Mouse (Mus musculus) gastrocnemius, postnatal 14 days (tissue): ENCODE results near the gene Card11. TPM values are rescaled to one million over a fixed set of nuclear protein-coding genes. Genes with fewer than 3 reads are reported as not detected.
A peak's percentile ranks its signal among the peaks of the same experiment; 100 is the strongest.

Source experiments
- DNase-seq: peaks from one replicate; pipeline ENCODE4 v3.0.0; 2021; ENCODE audit warnings: mixed read lengths
- intact Hi-C: fragments of 180-260 bp; cut with DNase I; formaldehyde crosslinking; loops from one replicate; pipeline ENCODE4 v1.15.1; 2025; ENCODE audit warnings: low total_unique reads
- total RNA-seq, 2 experiments: library from RNA; stranded (reverse); gene quantifications; 2 replicates each; pipeline ENCODE4 v1.2.3; 2021

Card11 gene
- total RNA-seq, 2 experiments from 2014 or later: 0.07 to 0.08 TPM

GRCm38 (mm10) chr5:140997767-140998166 is 2.6 kb downstream of the Card11 start:
- no peak for DNase-seq
- intact Hi-C loops: no loop called here

DNA sequence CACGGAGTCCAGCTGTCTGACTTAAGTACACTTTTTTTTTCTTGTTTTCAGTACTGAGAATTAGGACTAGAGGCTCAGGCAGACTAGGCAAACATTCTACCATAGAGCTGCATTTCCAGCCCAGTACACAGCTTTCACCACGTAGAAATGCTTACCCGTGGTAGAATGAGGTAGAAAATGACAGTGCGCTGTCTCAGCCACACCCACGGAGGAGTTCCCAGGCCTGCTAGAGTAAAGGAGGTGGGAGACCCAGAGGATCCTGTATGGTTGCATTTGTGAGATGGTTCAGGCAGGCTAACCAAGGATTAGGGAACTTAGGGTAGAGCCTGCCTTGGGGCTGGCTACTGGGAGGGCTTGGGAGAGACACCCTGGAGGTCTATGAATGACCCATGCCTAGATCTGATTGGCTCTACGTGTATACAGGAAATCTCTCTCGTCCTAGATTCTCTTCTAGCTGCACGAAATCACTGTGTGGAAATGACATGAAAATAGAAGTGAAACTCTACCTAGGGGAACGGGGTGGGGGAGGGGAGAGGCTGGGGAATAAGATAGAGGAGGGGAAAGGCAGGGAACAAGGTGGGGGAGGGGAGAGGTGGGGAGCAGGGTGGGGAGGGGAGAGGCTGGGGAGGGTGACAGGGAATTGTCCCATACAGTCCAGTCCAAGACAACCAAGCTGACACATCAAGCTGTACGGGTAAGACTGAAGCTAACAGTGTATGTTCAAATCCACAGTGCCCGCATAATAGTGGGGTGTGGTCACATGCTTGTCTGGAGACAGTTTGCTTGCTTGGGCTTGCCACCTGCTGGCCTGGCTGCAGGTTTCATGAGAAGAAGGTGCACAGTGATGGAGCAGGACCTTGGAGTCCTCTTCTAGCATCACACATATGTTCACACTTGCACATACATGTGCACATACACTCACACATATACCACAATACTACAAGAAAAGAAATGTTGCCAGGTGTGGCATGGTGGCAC is 8.0 kb downstream of the Card11 start:
- intact Hi-C loops: no loop called here
- DNase-seq: no peak

- intact Hi-C loops: no loop called here
Observed at GRCm38 (mm10) chr5:140985311-140986050, 14.9 kb downstream of the Card11 start.

GRCm38 (mm10) chr5:140981370-140981805 is 19.0 kb downstream of the Card11 start:
- no peak for DNase-seq
- intact Hi-C loops: no loop called here

More at GRCm38 (mm10) chr5:140985311-140986050, 14.9 kb downstream of the Card11 start:
- DNase-seq: no peak

DNA sequence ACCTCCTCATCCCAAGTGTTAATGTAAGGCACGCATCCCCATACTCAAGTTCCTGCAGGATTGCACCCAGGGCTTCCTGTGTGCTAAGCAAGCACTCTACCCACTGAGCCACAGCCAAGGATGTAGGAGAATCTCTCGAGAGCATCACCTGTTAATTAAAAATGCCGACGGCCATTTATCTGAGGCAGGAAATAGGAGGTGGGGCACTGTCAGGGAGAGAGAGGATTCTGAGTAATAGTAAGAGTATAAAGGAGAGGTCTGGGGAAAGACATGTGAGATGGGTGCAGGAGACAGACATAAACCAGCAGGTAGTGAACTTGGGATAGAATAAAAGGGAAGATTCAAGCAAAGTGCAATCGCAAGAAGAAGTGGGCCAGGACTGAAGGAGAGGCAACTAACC is 19.6 kb downstream of the Card11 start:
- DNase-seq: no peak
- intact Hi-C loops: no loop called here

DNA sequence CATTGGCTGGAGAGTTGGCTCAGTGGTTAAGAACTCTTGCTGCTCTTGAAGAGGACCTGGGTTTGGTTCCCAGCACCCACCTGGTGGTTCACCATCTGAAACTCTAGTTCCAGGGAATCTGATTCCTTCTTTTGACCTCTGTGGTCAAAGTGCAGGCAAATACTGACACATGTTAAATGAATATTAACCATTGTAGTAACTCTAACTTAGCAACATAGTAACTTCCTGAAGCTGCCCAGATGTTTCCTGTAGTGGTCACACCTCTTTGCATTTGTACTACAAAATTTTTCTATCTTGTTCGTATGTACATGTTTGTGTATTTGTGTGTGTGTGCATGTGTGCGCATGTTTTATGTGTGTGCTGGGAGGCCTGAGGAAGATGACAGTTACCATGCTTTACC is 20.3 kb downstream of the Card11 start:
- intact Hi-C loops: no loop called here
- no peak for DNase-seq

DNA sequence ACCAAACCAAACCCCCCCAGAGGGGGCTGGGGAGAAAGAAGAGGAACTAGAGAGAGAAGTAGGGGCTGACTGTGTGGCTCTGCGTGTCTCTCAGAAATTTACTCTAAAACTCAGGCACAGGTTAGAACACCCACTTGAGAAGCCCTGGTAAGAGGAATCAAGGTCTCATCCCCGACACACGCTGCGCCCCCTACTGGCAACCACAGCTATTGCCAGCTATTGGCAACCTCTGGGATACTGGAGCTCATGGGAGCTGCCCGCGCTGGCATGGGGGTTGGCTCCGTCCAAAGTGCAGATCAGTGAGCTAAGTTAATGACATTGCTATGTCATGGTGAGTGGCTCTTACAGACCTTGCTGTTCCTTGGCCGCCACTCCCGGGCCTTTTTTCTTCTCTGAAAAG is 37.4 kb downstream of the Card11 start:
- intact Hi-C loops: no loop called here
- peak; percentile 40 for DNase-seq

DNA sequence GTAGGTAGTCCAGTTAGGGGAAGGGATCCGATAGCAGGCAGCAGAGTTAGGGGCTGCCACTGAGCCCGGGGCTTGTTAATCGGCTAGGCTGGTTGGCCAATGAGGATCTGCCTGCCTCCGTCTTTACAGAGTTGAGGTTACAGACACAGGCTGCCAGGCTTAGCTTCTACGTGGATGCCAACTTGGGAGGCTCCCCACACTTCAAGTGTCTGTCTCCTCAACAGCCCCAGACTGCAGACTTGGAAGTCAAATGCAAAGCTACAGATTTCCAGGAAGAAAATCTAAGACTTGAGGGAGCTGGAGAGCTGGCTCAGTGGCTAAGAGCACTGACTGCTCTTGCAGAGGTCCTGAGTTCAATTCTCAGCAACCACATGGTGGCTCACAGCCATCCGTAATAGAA is 39.6 kb downstream of the Card11 start:
- DNase-seq: no peak
- intact Hi-C loops: no loop called here

- no peak for DNase-seq
- intact Hi-C loops: no loop called here
Observed at GRCm38 (mm10) chr5:140959160-140959559, 41.2 kb downstream of the Card11 start.

- DNase-seq: no peak
- intact Hi-C loops: no loop called here
Observed at GRCm38 (mm10) chr5:140957106-140957505, 43.3 kb downstream of the Card11 start.

GRCm38 (mm10) chr5:140955666-140956065 is 44.7 kb downstream of the Card11 start:
- intact Hi-C loops: no loop called here
- no peak for DNase-seq

GRCm38 (mm10) chr5:140951801-140952200 is 48.6 kb downstream of the Card11 start:
- intact Hi-C loops: no loop called here
- no peak for DNase-seq

DNA sequence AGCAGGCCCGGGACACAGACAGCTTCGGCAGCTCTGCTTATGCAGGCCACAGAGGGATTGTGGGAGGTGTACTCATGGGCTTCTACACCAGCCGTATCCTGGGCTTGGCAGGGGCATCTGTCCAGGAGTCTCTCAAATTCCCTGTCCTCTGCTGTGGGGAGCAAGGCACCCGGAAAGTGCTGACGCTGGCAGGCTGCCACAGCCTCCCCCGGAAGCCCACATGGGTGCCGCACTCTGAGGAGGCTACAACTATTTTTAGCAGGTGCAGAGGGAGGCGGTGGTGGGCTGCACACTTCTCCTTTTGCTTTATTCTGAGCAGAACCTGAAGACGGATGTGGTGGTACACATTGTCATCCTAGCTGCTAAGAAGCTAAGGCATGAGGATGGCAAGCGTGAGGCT is 52.4 kb downstream of the Card11 start:
- peak; percentile 16 for DNase-seq
- intact Hi-C loops: no loop called here

DNA sequence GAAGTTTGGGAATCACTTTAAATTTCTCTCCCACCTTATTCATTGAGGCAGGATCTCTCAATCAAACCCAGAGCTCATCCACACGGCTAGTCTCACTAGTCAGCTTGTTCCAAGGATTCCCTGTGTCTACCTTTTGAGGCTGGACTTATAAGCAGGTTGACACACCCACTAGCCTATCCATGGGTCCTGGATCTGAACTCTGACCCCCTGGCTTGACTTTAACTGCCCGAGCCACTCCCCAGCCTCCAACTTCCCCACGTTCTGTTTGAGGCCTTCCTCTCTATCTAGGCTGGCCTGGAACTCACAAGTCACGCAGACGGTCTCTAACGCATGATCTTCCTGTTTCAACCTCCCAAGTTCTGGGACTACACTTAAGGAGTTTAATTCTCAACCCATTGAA is 54.3 kb downstream of the Card11 start:
- no peak for DNase-seq
- intact Hi-C loops: no loop called here

- DNase-seq: no peak
- intact Hi-C loops: no loop called here
Observed at GRCm38 (mm10) chr5:140944382-140945125, 55.8 kb downstream of the Card11 start.

DNA sequence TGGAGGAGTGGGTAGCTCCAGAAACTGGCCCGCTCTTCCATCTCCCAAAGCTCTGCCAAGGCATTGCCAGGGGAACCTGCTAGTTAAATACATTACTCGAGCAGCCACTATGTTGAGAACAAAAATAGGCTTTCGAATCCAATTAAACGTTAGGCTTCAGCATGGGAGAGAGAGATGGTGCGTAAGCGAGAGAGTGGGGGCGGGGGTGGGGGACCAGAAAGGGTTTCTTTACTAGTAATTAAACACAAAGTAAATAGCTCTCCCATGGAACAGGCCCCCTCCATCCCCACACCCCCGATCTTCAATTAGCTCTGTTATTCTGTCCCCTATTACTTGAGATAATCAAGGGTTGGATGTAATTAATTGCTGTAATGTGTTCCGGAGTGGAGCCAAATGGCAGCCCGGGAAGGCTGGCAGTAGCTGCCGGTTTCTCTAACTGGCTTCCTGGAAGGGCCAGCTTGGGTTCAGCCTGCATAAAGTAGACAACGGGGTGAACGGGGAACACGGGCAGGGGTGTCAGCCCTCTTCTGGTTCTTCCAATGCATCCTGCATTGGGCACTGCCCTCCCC is 59.4 kb downstream of the Card11 start:
- no peak for DNase-seq
- intact Hi-C loops: no loop called here

DNA sequence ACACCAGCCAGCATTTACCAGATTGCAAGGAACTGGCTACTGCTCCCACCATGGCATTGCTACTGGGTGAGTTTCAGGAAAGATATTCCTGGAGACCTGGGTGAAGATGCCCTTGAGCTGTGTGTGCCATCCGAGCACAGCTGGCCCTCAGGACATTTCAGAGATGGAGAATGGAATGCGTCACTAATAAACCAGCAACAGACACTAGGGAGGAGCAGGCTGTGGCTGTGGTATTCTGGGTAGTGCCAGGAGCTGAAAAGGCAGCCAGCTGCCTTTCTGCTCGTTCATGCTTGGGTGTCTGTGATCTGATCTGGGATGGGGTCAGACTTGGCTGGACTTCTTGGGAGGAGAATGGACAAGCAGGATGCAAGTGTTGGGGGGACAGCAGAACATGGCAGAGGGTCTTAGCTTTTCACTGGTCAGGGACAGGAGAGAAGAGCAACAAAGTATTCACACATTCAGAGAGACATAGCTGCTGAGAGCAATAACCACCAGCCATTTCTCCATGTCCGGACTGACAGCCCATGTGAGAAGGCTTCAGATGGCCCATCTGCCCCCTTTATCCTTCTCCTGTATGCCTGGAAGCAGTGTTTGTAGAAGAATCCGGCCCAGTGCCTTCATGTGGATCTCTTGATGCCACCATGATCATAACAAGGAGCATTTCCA is 60.0 kb downstream of the Card11 start:
- intact Hi-C loops: no loop called here
- DNase-seq: no peak

DNA sequence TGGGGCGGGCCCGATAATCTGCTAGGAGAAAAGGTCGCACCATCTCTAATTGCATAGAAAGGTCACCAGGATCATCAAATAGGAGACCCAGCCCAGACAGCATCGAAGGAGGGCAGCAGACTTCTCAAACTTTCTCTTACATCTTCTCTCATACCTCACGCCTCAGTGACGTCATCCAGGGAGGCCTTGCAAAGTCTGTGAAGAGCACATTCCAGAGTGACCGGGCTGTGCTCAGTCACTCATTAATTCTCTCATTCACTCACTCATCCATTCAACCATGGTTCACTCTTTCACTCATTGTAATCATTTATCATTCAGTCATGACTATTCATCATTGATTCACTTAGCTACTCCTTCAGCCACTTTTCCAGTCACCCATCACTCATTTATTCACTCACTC is 63.6 kb downstream of the Card11 start:
- DNase-seq: no peak
- intact Hi-C loops: no loop called here

DNA sequence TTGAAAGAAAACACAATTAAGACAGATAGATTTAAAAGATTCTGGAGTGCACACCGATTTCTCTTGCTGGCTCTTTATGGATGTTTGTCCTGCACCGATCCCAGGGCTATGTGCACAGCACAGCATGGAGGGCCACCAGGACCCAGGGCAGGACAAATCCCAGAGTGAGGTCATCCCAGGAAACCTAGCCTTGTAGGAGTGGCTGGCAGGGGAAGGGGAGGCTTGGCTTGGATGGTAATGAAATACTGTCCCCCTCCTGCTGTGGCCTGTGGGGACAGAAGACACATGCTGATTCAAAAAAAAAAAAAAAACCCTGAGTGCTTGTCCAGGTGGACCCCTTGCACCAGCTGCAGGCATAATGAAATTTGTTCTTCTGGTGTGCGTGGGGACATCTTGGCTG is 64.5 kb downstream of the Card11 start:
- DNase-seq: no peak
- intact Hi-C loops: no loop called here
